Mouse (Mus musculus): ENCODE measurements at regions not wholly inside any gene's neighbourhood (a gene's known extent, or its start where the extent isn't known, plus 50 kb on each side); places are given as distances from the start of the nearest gene placed in this dataset.

GRCm38 (mm10) chr4:72444177-72444770, 243.6 kb upstream of the Tle1 start:
- TF ChIP-seq GATA1 (IDR thresholded peaks at IDR 0.05; ENCODE audit: borderline replicate concordance, low read length), result no peak
- no peak for TF ChIP-seq FLI1 (IDR thresholded peaks at IDR 0.05; ENCODE audit: low read length)
